Mouse (Mus musculus) adrenal gland, adult 8-10 months (tissue): ENCODE data around the gene Fam208a. TPM values are rescaled to one million over a fixed set of nuclear protein-coding genes. Genes with fewer than 3 reads are reported as not detected.

Source experiments
- DNase-seq: peaks from one replicate; pipeline ENCODE4 v3.0.0; 2022
- total RNA-seq, 4 experiments: library from RNA; stranded (reverse); gene quantifications; 2 replicates each; pipeline ENCODE4 v1.2.4; 2022

Gene Fam208a
- total RNA-seq, result 10 to 100 TPM; 22.5 to 32.3 (median 26.7) TPM

DNA sequence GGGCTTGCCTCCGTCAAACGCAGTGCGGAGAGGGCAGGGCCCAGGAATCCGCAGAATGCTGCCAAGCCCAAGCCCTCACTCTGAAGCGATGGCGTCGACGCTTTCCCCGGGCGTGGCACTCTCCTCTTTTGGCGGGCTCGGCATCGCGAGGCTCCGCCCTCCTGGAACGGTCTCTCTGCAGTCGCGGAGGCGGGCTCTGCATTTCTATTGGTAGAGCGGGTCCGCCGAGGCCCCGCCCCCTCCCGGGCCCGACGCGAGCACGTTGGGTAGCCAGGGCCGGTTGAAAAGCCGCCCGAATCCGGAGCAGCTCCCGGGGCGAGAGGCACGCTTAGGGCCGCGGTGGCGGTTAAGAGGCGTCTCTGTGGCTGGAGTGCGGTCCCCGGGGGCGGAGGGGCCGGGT, at the start of gene Fam208a:
Gene Fam208a (plus strand): TSS at position 262 of the 400 bp plus-strand sequence.
- DNase-seq, result peak; percentile 88

DNA sequence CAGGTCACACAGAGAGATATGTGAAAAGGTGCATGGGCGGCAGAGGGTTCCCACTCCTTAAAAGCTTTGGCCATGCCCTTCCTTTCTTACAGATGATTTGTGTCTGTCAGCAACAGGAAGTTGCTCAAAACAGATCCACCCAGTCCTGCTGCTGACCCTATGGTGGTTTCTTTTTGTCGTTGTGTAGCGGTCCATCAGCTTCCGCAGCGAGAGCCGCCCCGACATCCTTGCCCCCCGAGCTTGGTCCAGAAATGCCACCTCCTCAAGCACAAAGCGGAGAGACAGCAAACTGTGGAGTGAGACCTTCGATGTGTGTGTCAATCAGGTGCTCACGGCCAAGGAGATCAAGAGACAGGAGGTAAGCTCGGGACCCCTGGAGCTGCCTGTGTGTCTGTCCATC, 49.2 kb upstream of the Fam208a start:
- no peak for DNase-seq

DNA sequence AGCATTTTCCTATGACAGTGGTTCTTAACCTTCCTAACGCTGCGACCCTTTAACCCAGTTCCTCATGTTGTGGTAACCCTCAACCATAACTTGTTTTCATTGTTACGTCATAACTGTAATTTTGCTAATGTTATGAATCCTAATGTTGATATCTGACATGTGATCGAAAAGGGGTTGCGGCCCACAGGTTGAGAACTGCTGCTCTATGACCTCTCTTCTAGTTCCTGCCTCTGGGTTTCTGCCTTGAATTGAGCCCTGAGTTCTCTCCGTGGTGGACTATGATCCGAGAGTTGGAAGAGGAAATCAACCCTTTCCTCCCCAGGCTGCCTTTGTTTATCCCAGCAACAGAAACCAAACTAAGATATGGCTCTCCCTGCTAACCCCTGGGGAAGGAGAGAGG, 47.2 kb upstream of the Fam208a start:
- DNase-seq, result no peak

DNA sequence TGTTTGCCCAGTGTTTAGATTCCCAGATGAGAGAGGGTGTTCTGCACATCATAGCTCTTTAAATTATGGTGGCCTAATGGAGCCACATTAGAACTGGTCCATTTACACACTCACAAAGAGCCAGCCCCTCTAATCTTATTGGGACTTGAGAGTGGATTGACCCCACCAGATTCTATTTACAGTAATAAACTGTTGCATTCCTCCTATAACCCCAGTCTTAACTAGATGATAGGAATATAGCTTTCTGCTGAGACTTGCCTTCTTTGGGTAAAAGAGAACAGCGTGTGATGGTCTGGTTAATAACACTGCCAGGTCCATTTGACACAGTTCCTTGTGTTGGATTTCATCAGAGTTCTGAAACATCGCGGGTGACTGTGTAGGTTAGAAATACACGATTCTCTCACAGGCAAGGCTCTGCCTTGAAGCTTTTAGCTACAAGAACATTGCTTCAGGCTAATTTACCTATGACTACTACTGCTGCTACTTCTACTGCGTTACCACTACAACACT, 45.3 kb upstream of the Fam208a start:
- DNase-seq, result no peak

DNA sequence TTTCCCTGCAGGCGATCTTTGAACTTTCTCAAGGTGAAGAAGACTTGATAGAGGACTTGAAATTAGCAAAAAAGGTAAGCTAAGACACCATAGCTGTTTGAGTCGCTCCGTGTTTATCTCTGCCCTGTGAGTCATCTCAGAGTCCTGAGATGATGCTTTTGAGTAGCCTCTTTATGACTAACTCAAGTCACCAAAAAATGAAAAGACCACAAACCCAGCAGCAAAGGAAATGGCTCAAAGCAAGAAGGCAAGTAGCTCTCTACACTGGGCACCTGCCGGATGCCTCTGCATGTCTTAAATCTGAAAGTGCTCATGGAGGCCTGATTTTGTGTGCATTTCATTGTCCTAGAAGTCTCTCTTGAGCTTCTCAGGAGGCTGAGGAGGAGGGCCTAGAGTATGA, 44.5 kb upstream of the Fam208a start:
- DNase-seq, result no peak

DNA sequence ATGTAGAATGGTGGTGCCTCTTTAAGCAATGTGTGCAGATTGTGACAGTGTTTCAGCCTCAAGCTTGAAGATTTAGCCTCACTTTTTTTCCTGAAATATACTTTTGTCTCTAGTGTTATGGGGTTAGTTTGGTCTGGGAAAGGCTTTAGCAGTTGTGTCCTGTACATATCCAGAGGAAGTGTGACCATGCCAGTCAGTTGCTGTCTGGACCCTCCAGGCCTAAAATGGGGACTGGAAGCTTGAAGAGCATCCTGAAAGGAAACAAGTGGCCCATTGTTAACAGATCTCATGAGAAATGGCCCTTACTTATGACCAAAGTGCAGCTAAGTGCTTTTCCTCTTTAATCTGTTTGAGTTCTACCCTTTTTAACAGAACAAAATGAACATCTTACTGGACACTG, 40.0 kb upstream of the Fam208a start:
- no peak for DNase-seq

DNA sequence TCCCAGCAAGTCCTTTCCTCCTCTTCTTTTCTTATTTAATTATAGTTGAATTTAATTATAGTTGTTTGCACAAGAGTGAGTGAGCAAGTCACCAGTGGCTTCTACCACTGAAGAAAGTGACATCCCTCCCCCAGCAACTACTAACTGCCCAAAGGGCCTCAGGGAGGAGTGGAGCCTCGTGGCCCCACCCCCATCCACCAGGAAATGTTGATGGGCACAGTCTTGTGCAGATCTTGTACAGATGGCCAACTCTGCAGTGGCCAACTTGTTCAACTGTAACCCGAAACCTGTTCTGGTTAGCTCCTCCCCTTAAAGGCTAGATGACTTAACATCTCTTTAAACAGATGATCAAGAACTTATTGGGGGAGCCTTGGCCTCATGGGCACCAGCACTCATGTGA, 38.9 kb upstream of the Fam208a start:
- no peak for DNase-seq

DNA sequence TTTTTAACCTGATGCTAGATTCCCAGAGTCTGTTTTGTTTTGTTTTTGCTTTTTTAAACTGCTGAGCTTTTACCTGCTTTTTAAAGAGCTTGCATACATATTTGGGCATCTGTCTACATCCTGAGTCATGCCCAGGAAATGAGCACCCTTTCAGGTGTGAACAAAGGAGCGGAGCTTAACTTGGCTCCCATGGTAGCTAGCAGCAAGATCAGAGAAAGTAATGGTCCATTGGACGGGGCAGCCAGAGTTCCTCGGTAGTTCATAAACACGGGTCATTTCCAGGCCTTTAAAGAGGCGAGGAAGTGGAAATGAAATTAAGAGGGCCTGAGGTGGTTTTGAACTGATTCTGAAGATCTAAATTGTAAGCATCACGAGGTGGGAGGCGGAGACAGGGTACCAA, 38.0 kb upstream of the Fam208a start:
- no peak for DNase-seq

DNA sequence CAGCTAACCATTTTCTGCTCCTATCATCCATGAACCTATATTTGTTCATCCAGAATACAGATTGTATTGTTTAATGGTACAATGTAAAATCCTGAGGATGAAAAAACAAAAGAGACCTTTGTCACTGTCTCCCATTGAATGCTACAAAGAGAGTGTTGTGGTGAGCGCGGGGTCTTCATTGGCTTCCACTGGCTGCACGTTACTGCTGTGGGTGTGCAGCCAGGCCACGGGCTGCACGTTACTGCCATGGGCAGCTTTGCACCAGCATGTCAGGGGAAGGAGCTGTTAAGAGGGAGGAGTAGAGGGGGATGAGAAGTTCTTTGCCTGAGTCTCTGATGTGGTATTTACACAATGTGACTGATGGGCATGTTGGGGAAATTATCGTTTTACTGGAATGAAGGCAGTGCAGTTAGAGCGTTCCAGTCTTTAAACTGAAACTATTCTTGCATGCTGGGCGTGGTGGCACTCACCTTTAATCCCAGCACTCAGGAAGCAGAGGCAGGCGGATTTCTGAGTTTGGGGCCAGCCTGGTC, 36.8 kb upstream of the Fam208a start:
- DNase-seq, result no peak

DNA sequence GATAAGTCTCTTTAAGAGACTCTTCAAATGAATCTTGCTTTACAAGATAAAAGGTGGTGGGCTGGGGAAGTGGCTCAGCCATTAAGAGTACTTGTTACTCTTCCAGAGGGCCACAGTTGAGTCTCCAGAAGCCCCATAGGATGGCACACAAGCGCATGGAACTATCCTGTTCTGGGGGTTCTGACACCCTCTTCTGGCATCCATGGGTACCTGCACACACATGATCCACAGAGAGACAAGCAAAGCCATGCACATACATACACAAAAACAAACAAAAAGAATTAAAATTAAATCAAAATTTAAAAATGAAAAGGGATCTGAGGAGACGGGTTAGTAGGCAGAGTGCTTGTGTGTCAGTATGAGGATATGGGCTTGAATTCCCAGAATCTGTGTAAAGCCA, 36.0 kb upstream of the Fam208a start:
- no peak for DNase-seq

DNA sequence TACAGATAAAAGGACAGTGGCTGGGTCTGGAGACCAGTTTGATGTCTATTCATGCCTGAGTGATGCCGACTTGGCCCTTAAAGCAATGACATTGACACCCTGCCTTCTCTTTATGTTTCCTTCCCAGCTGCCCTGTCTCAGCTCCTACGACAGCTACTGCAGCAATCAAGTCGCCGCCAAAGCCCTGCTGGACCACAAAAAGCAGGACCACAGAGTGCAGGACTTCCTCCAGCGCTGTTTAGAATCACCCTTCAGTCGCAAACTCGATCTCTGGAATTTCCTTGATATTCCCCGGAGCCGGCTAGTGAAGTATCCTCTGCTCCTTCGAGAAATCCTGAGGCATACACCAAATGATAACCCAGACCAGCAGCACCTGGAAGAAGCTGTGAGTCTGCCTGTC, 34.8 kb upstream of the Fam208a start:
- no peak for DNase-seq

DNA sequence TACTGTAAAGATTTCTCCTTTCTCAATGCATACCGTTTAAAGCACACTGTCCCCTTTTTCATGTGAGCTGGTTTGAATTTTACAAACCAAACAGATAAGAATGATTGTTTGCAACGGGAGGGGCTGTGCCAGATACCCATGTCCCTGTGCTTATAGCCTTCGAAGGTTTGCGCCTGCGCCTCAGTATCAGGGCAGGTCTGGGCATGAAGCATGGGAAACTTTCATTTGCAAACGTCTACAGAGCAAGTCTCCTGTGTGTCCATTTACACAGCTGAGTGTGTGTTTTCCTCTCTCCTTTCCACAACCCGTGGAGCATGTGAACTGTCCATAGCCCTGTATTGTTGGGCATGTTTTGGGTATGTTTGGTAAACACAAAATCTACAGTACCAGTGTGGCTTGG, 32.2 kb upstream of the Fam208a start:
- DNase-seq, result no peak

DNA sequence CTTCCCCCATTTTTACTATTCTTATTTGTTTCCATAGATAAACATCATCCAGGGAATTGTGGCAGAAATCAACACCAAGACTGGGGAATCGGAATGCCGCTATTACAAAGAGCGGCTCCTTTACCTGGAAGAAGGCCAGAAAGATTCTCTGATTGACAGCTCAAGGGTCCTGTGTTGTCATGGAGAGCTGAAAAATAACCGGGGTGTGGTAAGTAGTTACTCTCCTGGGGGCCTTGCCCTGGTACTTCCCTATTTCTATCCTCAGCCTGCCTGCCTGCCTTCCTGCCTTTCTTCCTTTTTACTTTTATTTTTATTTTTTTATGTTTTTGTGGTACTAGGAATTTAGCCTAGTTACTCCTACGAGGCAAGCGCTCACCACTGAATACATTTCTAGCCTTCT, 31.1 kb upstream of the Fam208a start:
- no peak for DNase-seq

DNA sequence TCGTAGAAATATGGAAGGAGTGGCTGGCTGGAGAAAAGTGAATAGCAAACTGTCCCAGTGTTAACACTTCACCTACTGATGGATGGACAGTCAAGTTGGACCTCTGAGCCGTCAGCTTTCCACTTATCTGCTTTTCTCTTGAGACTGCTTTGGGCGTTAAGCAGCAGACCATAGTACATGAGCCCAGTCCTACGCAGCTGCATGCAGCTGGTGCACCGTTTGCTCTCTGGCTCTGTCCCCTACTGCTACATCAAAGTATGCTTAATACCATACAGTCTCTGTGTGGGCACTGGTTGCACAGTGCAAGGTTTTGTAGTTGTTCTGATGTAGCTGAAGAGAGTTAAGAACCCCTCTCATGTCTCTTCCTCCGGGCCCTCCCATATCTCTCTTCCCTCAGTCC, 28.1 kb upstream of the Fam208a start:
- DNase-seq, result no peak

DNA sequence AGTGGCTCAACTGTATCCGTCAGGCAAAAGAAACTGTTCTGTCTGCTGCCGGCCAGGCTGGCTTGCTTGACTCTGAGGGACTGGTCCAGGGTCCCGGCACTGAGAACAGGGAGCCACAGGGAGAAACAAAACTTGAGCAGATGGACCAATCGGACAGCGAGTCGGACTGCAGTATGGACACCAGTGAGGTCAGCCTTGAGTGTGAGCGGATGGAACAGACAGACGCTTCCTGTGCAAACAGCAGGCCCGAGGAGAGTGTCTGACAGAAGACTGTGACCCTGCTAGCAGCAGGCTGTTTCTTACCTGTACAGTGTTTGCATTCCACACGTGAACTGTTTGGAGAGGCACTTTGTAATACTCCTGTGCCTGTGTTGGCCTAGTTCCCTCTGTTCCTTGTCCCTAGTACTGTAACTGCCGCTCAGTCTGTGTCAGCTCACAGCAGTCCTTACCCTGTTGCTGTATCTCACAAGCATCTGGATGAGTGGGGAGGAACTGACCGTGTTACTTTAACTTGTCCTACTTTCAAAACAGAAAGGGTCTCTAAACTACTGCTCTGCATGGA, 26.8 kb upstream of the Fam208a start:
- no peak for DNase-seq

DNA sequence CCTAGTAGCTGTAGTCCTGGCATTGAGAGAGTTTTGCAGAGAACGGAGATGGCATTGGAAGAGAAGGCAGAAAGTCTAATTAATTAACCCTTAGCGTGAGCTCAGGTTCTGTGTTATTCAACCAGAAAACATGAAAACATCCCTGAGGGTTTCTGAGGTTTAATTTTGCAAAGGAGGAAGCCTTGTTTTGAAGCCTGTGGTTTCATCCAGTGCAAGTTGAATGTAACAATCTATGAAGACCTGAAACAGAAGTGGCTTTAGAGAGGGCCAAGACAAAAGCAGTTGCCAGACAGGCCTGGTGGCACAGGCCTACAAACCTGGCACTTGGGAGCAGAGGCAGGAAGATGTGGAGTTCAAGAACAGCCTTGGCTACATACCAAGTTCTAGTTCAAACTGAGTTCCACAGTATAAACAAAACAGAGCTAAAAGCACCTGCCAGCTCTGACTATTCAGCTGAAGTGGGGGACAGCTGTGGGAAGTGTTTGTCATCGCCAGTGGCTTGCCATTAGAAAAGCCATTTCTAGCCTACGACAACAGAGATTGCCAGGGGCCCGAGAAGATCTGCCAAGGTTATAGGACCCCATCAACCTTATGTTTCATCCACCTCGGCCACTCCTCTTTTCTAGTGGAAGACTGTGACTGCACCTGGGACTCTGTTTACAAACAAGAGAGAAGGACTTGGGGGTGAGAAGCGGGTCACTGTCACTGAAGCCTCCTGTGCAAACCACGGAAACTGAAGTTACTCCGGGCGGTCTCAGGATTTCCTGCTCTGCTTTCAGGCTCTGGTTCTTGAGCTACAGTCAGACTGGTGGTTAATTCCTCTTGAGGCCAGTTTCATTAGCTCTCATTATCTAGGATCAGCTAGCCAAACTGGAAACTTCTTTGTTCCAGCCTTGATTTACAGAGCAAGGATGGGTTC, 26.0 kb upstream of the Fam208a start:
- DNase-seq, result no peak

DNA sequence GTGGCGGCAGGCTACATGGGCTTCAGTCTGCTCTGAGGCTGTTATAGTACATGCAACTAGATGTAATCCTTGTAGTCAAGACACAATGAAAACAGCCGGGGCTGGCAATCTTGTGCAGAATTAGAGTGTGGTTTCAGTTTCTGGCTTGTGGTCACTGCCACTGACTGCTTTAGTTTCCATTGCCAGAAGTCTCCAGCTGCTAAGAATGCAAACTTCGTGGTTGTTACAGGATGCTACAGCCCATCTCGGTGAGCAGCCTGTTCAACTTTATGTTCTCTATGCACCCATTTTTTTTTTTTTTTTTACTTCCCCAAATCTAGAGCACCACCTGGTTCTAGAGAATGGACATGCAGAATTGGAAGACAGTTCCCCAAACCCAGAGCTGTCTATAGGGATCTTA, 23.2 kb upstream of the Fam208a start:
- DNase-seq, result no peak

DNA sequence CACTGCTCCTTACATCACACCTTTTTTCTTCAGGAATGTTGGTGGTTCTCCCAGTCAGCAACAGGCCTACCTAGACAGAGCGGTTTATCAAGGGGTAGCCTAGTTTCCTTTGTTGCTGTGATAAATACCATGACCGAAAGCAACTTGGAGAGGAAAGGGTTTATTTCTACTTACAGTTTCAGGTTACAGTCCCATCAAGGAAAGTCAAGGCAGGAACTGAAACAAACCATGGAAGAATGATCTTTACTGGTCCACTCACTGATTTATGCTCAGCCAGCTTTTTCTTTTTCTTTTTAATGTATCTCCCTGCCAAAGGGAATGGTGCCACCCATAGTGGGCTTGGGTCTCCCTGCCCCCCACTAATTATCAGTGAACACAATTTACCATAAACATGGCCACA, 22.7 kb upstream of the Fam208a start:
- no peak for DNase-seq

DNA sequence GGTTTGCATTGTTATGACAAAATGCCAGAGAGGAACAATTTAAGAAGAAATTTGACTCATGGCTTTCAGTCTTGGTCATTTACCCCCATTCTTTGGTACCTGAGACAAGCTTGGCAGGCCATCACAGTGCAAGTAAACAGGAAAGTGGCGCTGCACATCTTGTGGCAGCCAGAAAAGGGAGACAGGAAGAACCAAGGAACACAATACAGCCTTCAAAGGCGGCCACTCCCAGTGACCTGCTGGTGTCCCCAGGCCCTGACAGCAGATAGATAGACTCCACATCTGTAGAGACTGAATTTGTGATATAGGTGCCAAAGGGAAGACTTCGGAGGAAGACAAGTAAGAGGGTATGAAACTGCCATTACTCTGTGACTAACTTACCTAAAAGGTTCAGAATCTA, 20.4 kb upstream of the Fam208a start:
- DNase-seq, result no peak

DNA sequence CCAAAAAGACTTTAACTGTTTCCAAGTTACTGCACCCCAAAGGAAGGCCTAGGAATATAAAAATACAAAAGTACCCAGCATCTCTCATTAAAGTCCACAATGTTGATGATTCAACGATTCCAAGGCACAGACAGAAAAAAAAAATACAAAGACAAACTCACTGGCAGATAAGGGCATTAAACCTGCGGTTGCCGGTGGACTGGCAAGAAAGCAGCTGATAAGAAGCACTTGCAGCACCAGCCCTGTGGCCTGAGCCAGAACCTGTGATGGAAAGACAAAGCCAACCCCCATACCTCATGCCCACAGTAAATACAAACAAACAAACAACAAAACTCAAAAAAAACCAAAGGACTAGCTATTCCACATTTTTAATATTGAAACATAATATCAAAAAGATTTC, 19.0 kb upstream of the Fam208a start:
- DNase-seq, result no peak

DNA sequence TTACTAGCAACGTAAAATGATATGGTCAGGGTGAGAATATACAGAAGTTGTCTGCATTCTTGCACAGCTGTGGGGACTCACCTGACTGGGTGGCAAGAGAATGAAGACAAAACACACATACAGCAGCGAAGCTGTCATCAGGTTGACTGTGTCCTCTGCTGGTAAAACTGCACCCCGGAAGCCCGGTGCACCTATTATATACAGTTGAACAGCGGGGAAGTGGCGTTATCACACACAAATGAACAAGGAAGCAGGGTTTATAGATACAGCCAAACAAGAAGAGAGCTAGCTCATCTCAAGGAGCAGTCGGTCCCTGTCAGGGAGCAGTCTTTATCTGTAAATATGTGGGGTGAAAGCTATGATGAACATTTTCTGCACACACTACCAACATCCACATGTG, 17.1 kb upstream of the Fam208a start:
- no peak for DNase-seq

DNA sequence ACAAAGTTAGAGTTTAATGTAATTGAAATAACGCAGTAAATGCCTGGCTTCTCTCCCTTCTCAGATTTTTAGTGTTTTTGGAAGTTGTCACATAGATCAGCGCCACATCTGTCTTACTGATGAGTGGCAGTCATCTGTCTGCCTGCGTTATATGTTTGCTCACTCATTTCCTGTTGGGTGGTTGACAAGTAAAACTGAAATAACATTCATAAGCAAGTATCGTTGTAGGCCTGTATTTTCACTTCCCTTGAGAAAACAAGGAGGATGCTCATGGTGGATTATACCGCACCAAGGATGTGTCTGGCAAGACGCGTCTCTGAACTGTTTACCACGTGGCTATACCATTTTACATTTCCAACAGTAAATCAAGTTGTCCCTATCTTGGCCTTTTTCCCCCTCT, 15.9 kb upstream of the Fam208a start:
- no peak for DNase-seq

DNA sequence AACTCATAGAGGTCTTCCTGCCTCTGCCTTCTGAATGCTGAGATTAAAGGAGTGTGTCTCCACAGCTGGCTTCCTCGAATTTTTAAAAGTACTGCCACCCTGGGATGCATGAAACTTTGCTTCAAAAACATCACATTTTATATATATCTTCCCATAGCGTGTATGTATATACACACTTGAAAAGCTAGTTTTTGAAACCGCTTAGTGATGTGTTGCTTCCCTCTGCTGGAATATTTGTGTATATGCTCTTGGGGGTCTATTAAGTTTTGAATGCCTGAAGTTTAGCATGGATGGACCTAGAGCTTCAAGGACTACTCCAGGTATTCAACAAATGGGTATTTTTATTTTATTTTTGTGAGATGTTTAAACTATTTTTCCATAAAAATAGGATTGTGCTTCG, 14.7 kb upstream of the Fam208a start:
- no peak for DNase-seq

DNA sequence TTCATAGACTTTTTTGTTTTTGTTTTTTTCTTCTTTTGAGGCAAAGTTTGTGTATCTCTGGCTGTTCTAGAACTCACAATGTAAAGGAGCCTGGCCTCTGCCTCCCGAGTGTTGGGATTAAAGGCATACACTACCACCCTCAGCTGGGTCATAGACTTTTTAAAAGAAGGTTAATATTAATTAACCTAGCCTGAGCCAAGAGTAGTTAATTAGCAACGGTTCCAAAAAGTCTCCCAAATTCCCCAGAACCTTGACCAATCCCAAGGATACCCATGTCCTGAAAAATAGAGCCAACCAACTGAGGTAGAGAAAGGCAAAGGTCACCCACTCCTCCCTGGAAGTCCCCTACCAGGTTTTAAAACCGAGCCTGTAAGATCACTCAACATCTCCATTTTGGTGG, 7.8 kb upstream of the Fam208a start:
- no peak for DNase-seq
